Mouse (Mus musculus): ENCODE results near the gene Mgat4a.

Gene Mgat4a

DNA sequence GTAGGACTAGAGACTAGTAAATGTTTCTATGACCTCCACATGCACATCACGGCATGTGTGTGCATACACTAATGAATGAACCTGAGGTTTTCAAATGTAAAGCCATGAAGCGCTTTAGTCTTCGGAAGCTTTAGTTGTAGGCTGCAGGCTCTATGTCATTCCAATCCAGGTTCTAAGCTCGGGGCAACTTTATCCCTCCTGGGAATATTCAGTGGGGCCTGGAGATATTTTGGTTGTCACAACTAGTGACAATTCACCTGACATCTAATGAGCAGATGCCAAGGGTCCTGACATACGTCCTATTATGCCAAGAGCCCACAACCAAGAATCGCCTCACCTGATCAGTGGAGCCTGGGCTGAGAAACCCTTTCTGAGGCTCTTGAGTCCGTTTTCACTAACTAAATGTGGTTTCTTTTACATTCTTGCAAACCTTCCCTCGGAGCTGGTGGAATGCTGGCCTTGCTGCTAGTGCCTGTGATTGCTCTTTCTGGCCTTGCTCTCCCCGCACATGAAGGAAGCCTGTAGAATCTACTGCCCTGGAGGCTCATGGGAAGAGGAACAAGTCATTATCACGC lies 75.9 kb downstream of the Mgat4a start:
- no peak for DNase-seq (ENCODE audit: low read depth)

DNA sequence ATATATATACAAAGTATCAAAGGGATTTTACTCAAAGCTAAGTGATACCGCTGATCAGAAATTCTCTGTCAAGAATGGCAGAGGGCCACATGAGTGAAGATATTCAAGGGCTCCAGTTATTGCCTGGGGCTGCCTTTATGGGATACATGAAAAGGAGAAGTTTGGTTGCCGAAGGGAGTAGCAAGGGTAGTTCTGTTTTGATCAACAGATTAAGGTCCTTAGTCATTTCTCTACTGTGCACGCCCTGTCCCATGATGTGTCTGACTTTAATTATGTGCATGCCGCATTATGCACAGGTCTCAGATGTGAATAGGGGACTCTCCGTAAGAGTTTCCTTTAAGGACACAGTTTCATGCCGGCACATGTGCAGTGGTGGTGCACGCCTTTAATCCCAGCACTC lies 83.3 kb downstream of the Mgat4a start:
- no peak for DNase-seq (ENCODE audit: low read depth)

DNA sequence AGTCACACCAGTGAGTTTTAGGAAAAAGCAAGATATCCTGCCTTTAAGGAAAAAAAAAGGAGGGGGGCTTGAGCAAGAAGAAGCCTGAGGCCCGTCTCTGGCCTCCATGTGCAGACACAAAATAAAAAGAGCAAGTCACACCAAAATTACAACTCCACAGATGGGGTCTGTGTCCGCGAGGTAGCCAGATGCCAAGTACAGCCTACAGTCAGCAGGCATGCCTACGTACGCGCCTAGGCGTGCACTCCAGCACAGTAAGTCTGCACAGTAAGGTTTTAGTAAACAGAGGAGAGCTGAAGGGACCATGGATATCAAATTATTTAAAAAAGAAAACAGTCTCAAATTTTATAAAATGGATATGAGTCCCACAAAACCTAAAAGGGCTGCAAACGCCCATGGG lies 89.5 kb downstream of the Mgat4a start:
- DNase-seq (ENCODE audit: low read depth): no peak

DNA sequence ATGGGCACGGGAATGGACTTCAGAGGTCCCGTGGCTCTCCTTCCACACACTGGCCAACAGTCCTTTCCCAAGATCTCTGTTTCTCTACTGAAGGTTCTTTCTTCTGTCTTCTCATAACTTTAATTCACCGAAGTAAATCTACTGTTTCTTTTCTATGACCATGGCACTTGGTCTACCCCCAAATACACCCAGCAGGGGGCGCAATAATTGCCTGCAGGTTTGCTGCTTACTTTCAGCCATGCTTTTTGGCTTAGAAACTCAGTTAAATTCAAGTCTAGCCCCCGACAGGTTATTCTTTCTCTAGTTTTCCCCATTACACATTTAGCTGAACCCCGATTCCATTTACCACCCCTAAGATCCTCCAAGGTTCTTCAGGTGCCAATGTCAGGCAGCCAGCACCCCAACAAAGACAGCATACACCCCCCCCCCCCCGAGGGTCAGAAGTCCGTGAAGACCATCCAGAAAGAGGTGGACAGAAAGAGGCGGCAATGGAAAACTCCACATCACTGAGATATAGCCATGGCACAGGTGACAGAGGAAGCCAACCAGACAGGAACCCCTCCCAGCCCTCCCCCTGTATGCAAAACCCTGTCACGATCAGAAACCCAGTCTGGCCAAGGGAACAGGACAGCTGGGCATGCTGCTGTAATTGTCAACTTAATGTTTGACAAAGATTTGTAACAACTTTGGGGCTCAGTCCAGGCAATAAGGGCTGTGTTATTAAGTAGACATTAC lies 92.3 kb downstream of the Mgat4a start:
- no peak for DNase-seq (ENCODE audit: low read depth)

DNA sequence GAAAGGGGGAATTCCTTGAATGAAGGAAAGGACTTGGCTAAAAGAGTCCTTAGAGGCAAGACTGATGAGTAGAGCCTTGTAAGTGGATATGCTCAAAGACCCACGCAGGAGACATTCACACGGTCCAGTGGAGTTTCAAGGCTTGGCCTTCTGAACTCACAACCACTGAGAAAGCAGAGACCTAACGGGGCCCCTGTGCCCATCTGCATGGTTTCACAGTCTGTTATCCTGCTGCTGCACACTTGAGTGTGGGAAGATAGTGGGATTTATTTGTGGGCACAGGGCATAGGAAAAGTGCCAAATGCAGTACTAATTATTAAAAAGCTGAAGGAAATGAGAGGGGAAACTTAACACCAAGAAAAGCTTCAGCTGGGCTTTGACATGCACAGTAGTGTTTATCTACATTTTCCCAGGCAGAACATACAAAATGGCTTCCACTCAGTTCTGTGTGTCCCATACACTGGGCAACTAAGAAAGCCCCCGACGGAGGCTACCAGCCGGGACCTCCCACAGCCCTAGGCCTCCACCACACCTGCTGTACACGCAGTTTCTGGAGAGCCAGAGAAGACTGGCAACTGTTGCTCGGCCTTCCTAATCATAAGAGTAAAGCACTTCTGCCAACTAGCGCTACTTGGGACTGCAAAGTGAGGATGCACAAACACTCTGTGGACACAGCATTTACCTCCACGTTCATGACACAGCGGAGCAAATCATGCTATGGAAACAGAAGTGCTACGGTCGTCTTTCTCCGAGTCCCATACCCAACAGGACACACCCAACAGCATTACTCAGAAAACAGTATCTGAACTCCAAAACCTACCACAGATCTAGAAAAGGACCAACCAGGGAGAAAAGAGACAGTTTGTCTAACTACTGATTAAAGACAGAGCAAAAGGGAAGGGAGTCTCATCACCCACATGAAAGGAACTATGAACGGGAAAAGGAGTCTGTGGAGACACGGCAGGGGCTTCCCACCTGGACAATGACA lies 97.7 kb downstream of the Mgat4a start:
- DNase-seq (ENCODE audit: low read depth): no peak

DNA sequence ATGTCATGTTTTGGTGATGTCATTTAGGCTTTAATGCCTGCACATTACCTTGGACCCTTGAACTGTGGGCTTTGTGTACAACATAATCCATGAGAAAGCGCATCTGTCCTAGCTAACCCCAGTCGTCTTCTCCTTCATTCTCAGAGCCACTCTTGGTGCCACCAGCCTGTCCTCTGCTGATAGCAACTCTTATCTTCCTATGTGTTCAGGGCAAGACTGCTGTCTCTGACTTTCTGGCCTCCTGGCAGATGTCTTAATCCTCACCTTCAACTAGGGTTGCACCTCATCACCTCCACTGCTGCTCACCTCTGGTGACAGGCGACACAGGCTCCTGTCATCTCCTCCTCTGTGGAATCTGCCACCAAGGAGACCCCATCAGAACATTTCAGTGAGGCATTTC lies 104.4 kb downstream of the Mgat4a start:
- DNase-seq (ENCODE audit: low read depth): no peak

DNA sequence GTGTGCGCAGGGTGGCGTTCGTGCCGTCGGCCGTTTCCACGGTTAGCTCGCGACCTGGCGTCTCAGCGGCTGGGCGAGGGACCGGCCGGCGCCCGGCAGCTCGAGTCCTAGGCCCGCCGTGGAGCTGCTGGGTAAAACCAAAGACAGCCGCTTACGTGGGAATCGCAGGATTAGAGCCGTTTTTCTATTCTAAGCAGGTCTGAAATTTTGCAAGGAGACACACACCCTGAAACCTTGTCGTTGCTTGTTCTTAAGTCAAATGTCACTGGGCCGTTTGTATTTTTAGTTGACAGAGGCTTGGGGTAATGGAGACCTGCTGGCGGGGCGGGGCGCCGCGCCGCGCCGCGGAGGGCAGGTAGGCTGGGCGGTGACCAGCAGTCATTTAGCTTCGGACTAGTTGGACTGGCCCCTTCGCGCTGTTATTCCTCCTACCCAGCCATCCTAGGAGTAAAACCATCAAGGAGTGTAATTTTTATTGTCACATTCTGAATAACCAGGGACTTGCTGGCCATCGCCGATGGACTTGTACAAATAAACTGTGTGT lies 110.4 kb downstream of the Mgat4a start:
- DNase-seq (ENCODE audit: low read depth): no peak

DNA sequence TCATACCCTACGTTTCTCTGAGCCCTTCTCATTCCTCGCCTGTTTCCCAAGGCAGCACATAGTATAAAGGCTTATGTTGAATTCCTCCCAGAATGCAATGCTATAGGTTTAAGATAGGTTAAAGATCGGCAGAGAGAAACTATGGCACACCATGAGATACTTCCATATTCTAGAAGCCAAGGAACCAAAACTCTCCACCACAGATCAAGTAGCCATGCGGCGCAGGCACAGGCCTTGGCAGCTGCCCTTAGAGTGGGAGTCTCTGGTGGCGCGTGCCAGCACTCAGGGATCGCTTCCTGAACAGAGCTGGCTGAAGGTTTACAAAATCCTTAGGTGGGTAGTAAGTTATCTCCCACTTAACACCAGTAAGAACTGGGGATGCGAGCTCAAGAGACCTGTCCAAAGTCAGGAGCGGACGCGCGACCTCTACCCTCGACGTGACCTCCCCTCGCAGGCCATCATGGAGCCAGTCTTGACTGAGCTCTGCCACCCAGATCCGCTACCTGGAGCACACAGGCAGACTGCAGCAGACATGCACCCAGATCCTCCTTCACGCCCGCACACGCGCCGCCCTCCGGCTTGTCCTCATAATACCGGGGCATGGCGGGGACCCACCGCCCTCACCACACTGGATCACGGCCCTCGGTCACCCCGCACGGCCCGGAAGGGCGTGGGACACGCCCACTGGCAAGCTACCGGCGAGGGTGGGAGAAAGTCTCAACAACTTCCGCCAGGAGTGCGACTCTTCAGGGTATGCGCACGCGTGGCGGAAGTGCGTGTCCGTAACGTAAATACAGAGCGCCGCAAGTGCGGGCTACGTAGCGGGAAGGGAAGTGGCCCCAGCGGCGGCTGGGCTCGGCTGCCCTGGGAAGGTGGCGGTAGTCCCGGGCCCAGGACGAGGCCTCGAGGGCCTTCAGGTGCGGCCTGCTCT lies 111.2 kb downstream of the Mgat4a start, which contains the start of the genes Coa5 and Unc50:
TSS of gene Coa5 (minus strand) at position 738 of the 931 bp plus-strand sequence.
TSS of gene Unc50 (plus strand) at position 774 of the 931 bp plus-strand sequence.
- DNase-seq (ENCODE audit: low read depth): peak; percentile 90

DNA sequence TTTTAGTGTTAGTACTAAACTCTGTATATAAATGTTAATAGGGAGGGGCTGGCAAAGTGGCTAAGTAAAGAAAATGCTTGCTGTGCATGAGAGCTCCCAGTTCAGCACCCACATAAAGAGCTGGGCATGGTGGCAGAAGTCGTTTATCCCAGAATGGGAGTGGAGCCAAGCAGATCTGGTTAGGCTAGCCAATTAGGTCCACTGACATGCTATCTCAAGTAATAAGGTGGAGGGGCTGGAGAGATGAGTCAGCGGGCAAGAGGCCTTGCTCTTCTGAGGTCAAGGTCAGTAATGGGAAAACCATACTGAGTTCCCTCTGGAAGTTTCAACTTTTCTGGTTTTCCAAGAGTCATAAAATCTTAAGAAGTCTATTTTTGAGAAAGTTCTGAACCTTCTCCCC lies 111.9 kb downstream of the Mgat4a start:
- no peak for DNase-seq (ENCODE audit: low read depth)

DNA sequence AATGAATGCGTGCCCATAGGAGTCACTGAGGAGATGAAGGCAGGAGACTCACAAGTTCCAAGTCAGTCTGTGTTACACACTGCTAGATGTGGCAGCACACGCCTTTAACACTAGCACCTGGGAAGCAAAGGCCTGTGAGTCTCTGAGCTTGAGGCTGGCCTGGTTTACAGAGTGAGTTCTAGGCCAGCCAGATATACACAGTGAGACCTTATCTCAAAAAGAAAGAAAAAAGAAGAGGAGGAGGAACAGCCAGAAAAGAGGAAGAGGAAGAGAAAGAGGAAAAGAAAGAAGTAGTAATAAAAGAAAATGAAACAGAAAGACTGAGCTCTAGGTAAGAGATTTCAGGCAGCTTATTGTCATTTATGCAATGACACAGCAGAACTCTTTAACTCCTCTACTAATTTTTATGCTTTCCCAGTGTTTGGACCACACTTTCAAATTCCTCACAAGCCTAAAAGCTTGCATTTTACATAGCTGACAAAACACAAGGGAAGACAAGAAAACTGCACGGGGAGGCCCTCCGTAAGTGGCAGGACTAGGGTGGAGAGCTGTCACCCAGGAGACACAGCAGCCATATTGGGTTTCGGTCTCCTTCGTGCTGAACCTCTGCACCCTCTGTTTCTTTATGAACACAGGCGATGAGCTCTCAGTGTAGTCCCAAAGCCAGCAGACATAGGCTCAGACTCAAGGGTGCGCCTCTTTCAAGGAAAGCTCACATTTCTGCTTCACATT lies 113.5 kb downstream of the Mgat4a start:
- DNase-seq (ENCODE audit: low read depth): no peak

DNA sequence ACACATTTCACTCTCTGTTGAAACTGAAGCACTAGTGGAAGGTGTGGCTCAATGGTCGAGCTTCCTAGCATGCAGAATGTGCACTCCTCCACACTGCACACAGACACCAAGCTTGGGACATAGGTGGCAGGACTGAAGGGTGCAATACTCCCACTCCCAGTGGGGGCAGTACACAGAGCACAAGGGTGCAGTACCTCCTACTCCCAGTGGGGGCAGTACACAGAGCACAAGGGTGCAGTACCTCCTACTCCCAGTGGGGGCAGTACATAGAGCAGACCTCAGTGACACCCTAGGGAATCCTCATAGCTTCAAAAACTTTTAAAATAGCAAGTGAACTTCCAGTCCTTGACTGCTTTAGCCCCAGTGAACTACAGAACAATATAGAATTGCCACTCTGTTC lies 121.4 kb downstream of the Mgat4a start:
- DNase-seq (ENCODE audit: low read depth): peak; percentile 11

DNA sequence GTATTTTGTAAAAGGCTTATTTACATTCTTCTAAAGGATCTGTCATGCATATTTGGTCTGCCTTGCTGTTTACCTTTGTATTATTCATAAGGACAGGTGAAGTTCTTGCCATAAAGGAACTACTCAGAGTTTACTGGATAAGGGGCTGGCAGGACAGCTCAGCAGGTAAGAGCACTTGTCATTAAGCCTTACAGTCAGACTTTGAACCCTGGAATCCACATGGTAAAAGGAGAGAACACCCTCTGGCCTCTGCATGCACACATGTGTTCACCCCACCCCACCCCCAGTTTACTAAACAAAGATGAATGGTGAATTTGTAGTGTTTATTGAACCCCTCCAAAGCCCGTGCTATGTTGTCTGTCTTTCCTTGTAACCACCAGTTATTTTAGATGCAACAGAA lies 125.4 kb downstream of the Mgat4a start:
- DNase-seq (ENCODE audit: low read depth): no peak

DNA sequence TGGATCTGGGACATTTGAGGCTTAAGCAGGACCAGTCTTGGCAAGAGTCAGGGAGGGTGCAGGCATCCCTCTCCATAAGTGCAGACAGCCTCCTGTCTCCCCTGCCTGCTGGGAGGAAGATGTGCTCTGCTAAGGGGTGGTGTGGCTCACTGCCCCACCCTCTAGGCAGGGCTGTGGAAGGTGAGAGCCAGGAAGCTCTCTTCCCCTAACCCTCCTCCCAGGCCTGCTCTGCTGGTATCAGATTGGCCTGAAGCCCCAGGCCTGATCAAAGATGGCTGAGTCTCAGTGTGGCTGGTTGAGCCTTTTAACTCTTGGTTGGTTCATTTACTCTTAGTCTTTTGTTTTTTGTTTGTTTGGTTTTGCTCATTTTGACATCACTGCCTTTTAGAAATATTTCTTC lies 131.2 kb downstream of the Mgat4a start:
- no peak for DNase-seq (ENCODE audit: low read depth)

DNA sequence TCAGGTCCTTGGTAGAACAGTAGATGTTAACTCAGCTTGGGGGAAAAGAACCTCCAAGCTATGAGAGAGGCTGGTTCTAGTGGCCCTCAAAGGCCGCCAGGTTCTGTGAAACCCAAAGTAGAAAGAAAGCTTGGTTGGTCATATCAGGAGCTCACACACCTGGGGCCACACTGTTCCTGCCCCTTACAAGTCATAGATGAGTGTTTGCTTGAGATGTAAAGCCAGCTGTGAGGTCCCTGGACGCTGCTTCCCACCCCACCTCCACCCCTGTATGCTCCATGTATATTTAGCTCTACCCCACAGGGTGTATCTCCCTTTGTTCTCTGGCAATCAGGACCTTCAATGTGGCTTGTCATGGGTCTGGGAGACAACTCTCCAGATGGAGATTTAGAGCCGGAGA lies 132.1 kb downstream of the Mgat4a start:
- no peak for DNase-seq (ENCODE audit: low read depth)

DNA sequence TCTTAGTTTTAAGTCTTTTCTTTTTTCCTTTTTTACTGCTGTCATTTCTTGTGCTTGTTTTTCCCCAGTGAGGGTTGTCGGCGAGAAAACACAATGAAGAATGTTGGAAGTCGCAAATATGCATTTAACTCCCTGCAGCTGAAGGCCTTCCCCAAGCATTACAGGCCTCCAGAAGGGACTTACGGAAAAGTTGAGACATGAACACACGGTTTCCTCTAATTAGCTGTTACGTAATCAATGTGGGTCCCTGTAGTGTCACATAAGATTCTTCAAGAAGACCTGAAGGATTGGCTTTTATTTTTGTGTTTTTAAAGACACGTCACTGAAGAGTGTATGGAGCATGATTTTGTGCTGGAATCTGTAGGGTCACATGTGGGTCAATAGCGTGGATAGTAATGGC lies 132.8 kb downstream of the Mgat4a start:
- DNase-seq (ENCODE audit: low read depth): no peak

DNA sequence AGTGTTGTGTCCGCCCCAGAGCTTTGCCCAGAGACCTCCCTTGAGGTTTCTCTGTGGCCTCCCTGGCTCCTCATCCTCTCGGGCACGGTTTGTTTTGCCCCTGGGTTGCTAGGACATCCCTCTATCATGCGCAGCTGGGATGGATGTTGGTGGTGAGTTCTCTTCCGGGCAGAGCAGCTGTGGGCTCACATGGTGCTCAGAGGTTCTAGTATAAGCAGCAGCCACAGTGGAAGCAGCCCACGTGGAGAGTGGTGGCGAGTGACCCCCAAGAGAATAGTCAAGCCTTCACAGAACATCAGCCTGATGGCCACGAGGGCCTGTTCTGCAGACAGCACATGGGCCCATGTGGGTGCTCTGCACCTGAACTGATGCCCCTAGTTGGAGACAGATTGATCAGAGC lies 133.6 kb downstream of the Mgat4a start:
- DNase-seq (ENCODE audit: low read depth): no peak

DNA sequence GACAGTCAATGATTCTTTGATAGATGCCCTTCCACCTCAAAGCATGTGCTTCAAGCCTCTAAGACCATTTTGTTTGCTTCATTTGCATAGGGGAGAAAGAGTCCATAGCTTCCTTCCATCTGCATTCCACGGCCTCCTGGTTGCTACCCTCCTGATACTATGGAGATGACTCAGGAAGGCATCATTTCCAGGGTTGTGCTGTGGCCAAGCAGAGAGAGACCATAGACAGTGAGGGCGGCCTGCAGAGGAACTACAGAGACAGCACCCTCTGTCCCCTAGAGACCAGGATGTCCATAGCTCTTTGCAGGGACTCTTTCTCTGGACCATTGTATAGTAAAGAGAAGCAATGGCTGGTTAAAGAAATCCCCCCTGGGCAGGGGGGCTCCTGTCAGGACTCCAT lies 135.7 kb downstream of the Mgat4a start:
- DNase-seq (ENCODE audit: low read depth): no peak

DNA sequence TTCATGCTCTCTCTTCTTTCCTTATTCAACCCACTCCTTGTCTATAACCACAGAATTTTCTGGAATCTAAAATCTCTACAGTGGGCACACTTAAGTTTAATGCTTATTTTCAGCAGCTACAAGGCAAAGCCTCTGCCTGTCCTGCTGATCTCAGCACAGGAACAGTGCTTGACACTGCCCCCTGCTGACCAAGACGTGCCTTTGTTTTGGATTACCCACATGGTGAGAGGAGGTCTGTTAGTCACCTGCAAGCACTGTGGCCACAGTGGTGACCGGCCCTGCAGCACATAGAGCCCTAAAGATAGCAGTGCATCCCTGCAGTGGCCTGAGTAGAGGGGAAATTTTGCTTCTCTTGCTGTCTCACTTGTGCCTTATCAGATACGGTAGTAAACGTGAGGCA lies 139.1 kb downstream of the Mgat4a start:
- peak; percentile 36 for DNase-seq (ENCODE audit: low read depth)

DNA sequence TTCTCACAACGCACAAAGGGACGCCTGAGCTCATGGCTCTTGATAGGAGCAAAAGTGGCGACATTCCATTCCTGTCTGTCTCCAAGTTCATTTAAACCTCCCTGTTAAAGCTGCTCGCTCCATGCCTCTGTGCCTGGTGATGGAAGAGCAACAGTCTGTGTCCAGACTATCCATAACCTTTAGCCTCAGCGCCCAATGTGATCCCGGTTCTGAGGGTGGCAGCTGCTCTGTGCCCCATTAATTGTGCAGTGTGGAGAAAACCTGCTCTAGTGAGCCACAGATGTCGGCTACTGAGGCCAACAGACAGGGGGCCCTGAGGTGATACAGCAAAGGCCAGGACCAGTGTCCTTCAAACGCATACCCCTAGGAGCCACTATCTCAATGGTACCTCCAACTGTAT lies 141.1 kb downstream of the Mgat4a start:
- DNase-seq (ENCODE audit: low read depth): no peak

DNA sequence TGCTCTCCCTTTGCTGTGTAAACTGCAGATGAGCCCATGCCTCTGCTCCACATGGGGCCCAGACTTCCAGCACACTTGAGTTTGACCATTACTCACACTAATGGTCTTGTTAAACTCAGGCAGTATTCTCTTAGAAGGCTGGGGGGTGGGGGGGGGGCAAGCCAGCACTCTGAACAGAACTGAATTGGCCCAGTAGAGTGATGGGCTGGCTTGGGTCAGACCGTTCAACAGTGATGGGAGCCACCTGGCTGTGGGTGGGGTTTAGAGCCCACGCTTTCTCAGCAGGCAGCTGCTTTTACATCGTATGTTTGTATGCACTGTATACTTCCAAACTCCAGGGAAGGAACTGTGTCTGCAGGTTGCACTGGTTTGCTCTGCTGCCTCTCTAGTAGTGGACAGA lies 141.9 kb downstream of the Mgat4a start:
- DNase-seq (ENCODE audit: low read depth): no peak

DNA sequence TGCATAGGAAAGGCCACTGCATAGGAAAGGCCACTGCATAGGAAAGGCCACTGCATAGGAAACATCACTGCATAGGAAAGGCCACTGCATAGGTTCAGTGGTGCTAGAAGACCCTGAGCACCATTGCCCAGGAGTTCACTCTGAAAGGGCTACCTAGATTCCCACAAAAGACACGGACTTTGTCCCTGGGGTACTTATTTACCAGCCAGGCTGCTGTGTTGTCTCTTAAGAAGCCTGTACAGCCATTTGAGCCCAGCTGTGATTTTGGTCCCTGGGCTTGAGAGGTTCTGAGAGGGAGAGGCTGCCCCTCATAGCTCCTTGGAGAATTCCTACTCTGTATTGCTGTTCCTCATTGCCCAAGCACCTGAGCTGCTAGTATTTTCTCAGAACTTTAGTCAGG lies 144.3 kb downstream of the Mgat4a start:
- DNase-seq (ENCODE audit: low read depth): no peak
